Mouse (Mus musculus): ENCODE data around the gene Mgat1. TPM values are rescaled to one million over a fixed set of nuclear protein-coding genes. Genes with fewer than 3 reads are reported as not detected.
A peak's percentile ranks its signal among the peaks of the same experiment; 100 is the strongest.
"Not testable (repeated sequence)": the region's sequence is repeated elsewhere in the genome, so short reads cannot be mapped to it uniquely, and the experiment has no call there.

Mgat1 gene
- total RNA-seq, 2 experiments from 2014 or later: 40.9 to 61.9 TPM

- no peak for ATAC-seq (replicated peaks; ENCODE audit: poor library complexity)
Observed at GRCm38 (mm10) chr11:49262286-49262685, 18.3 kb downstream of the Mgat1 start.

- no peak for ATAC-seq (replicated peaks; ENCODE audit: poor library complexity)
Observed at GRCm38 (mm10) chr11:49263149-49263548, 19.2 kb downstream of the Mgat1 start.

GRCm38 (mm10) chr11:49264081-49264480 is 20.1 kb downstream of the Mgat1 start:
- ATAC-seq (replicated peaks; ENCODE audit: poor library complexity): no peak

- ATAC-seq (replicated peaks; ENCODE audit: poor library complexity): no peak
Observed at GRCm38 (mm10) chr11:49264622-49265021, 20.6 kb downstream of the Mgat1 start.

- ATAC-seq (replicated peaks; ENCODE audit: poor library complexity): no peak
Observed at GRCm38 (mm10) chr11:49265101-49265500, 21.1 kb downstream of the Mgat1 start.

- no peak for ATAC-seq (replicated peaks; ENCODE audit: poor library complexity)
Observed at GRCm38 (mm10) chr11:49266671-49267070, 22.7 kb downstream of the Mgat1 start.

- no peak for ATAC-seq (replicated peaks; ENCODE audit: poor library complexity)
Observed at GRCm38 (mm10) chr11:49267316-49267715, 23.3 kb downstream of the Mgat1 start.

- no peak for ATAC-seq (replicated peaks; ENCODE audit: poor library complexity)
Observed at GRCm38 (mm10) chr11:49267970-49268579, 24.1 kb downstream of the Mgat1 start.

GRCm38 (mm10) chr11:49269761-49270160 is 25.8 kb downstream of the Mgat1 start:
- ATAC-seq (replicated peaks; ENCODE audit: poor library complexity): peak; percentile 50; the same call in 1 of the 2 replicates

GRCm38 (mm10) chr11:49270368-49270767 is 26.4 kb downstream of the Mgat1 start:
- no peak for ATAC-seq (replicated peaks; ENCODE audit: poor library complexity)

- peak; percentile 98 for ATAC-seq (replicated peaks; ENCODE audit: poor library complexity)
Observed at GRCm38 (mm10) chr11:49271334-49271733, 27.3 kb downstream of the Mgat1 start.

GRCm38 (mm10) chr11:49273834-49274519 is 30.0 kb downstream of the Mgat1 start:
- no peak for ATAC-seq (replicated peaks; ENCODE audit: poor library complexity)

- peak; percentile 44; the same call in 1 of the 2 replicates for ATAC-seq (replicated peaks; ENCODE audit: poor library complexity)
Observed at GRCm38 (mm10) chr11:49278222-49278621, 34.2 kb downstream of the Mgat1 start, which contains the start of gene Olfr1393. TSS of gene Olfr1393 (plus strand) at chr11:49278304.

GRCm38 (mm10) chr11:49284982-49285381 is 41.0 kb downstream of the Mgat1 start, which contains the start of gene Olfr1392:
TSS of gene Olfr1392 (plus strand) at chr11:49285282.
- not testable (repeated sequence) for ATAC-seq (replicated peaks; ENCODE audit: poor library complexity)

GRCm38 (mm10) chr11:49287251-49287650 is 43.3 kb downstream of the Mgat1 start:
- ATAC-seq (replicated peaks; ENCODE audit: poor library complexity): no peak

- no peak for ATAC-seq (replicated peaks; ENCODE audit: poor library complexity)
Observed at GRCm38 (mm10) chr11:49292777-49293176, 48.8 kb downstream of the Mgat1 start.

- no peak for ATAC-seq (replicated peaks; ENCODE audit: poor library complexity)
Observed at GRCm38 (mm10) chr11:49304441-49304840, 60.5 kb downstream of the Mgat1 start, which contains the start of gene Olfr10. TSS of gene Olfr10 (plus strand) at chr11:49304741.

GRCm38 (mm10) chr11:49308547-49308946 is 64.6 kb downstream of the Mgat1 start:
- not testable (repeated sequence) for ATAC-seq (replicated peaks; ENCODE audit: poor library complexity)
